Mouse (Mus musculus): ENCODE results near the gene Pawr. TPM values are rescaled to one million over a fixed set of nuclear protein-coding genes. Genes with fewer than 3 reads are reported as not detected.

Gene Pawr
- total RNA-seq, 2 experiments from 2014 or later: 6.7 to 10.4 TPM

GRCm38 (mm10) chr10:108443931-108444876 lies 112.3 kb downstream of the Pawr start:
- DNase-seq: no peak

- DNase-seq: no peak
These were observed 113.2 kb downstream of the Pawr start for GRCm38 (mm10) chr10:108445123-108445522.

- no peak for DNase-seq
These were observed 113.7 kb downstream of the Pawr start for GRCm38 (mm10) chr10:108445606-108446005.

- DNase-seq: peak; percentile 68
These were observed 114.4 kb downstream of the Pawr start for GRCm38 (mm10) chr10:108446041-108446931.

GRCm38 (mm10) chr10:108447211-108447610 lies 115.3 kb downstream of the Pawr start:
- DNase-seq: no peak

- no peak for DNase-seq
These were observed 116.5 kb downstream of the Pawr start for GRCm38 (mm10) chr10:108448421-108448820.

GRCm38 (mm10) chr10:108450401-108450800 lies 118.5 kb downstream of the Pawr start:
- no peak for DNase-seq

- no peak for DNase-seq
These were observed 119.6 kb downstream of the Pawr start for GRCm38 (mm10) chr10:108451516-108451915.

- no peak for DNase-seq
These were observed 120.5 kb downstream of the Pawr start for GRCm38 (mm10) chr10:108452421-108452820.

- DNase-seq: peak; percentile 46
These were observed 121.6 kb downstream of the Pawr start for GRCm38 (mm10) chr10:108453561-108453960.

- DNase-seq: no peak
These were observed 122.8 kb downstream of the Pawr start for GRCm38 (mm10) chr10:108454691-108455117.

- DNase-seq: no peak
These were observed 123.3 kb downstream of the Pawr start for GRCm38 (mm10) chr10:108455204-108455603.

GRCm38 (mm10) chr10:108455883-108456282 lies 124.0 kb downstream of the Pawr start:
- no peak for DNase-seq

- DNase-seq: no peak
These were observed 125.1 kb downstream of the Pawr start for GRCm38 (mm10) chr10:108457054-108457453.

GRCm38 (mm10) chr10:108461862-108462261 lies 129.9 kb downstream of the Pawr start:
- DNase-seq: no peak

Small RNAs within 50 kb of the gene (microRNA-seq; reads per million reads assigned to microRNA genes)
- not detected for gene Gm25591

Other genes with a start within 250 kb of the Pawr start
- gene Ppp1r12a, start 169.9 kb upstream of the Pawr start, total RNA-seq (2021): 10 to 100 TPM; 83.4 to 92.2 TPM